Mouse (Mus musculus) midbrain, embryonic 16.5 days (tissue): ENCODE measurements around the gene Tmem163. TPM values are rescaled to one million over a fixed set of nuclear protein-coding genes. Genes with fewer than 3 reads are reported as not detected.

Experiments
- ATAC-seq: fragments of 200-750 bp; cut with Nextera tagmentation; 2 replicates; pipeline ENCODE4 v1.8.0; 2017; ENCODE audit warnings: moderate TSS enrichment
- H3K27ac ChIP-seq: fragments of 300-500 bp; sonication (generic); 2 replicates; pipeline ENCODE4 v1.5.1; 2014; ENCODE audit warnings: mild to moderate bottlenecking, low read length, mixed read lengths
- H3K27me3 ChIP-seq: fragments of 300-500 bp; sonication (generic); 2 replicates; pipeline ENCODE4 v1.6.1; 2014; ENCODE audit warnings: low read depth, low read length, mixed read lengths; ENCODE audit not compliant: control insufficient read depth, insufficient read depth
- H3K36me3 ChIP-seq: fragments of 300-500 bp; sonication (generic); 2 replicates; pipeline ENCODE4 v1.6.1; 2014; ENCODE audit warnings: mild to moderate bottlenecking, low read length, moderate library complexity, mixed read lengths; ENCODE audit not compliant: control insufficient read depth, insufficient read depth
- H3K4me1 ChIP-seq: fragments of 300-500 bp; sonication (generic); 2 replicates; pipeline ENCODE4 v1.6.1; 2014; ENCODE audit warnings: mild to moderate bottlenecking, low read length, mixed read lengths; ENCODE audit not compliant: control insufficient read depth, insufficient read depth
- H3K4me2 ChIP-seq: fragments of 300-500 bp; sonication (generic); 2 replicates; pipeline ENCODE4 v1.6.1; 2014; ENCODE audit warnings: mild to moderate bottlenecking, low read length, mixed read lengths
- H3K4me3 ChIP-seq: fragments of 300-500 bp; sonication (generic); 2 replicates; pipeline ENCODE4 v1.5.1; 2014; ENCODE audit warnings: low read depth, mild to moderate bottlenecking, low read length, moderate library complexity, mixed read lengths
- H3K9ac ChIP-seq: fragments of 300-500 bp; sonication (generic); 2 replicates; pipeline ENCODE4 v1.6.1; 2014; ENCODE audit warnings: low read depth, low read length, mixed read lengths
- H3K9me3 ChIP-seq: fragments of 300-500 bp; sonication (generic); replicated peaks from 2 replicates; pipeline ENCODE4 v1.6.1; 2014; ENCODE audit warnings: mild to moderate bottlenecking, low read length, mixed read lengths; ENCODE audit not compliant: control insufficient read depth, poor library complexity, severe bottlenecking
- WGBS: fragments of 180-500 bp; shearing (Covaris S2); extraction: QIAGEN DNeasy Blood & Tissue Kit; methylation state at CpG from one replicate; pipeline ENCODE4 v1.1.7; 2014; 5-methylcytosine and 5-hydroxymethylcytosine counted together
- polyA plus RNA-seq: library from polyadenylated mRNA; unstranded; fragments of >200 nt; fragmentation: Nextera tagmentation; extraction: Ambion mirVana; gene quantifications from 2 replicates; pipeline ENCODE4 v1.2.1, GENCODE M21; 2015

The Tmem163 gene
- polyA plus RNA-seq, 1 experiment from 2014 or later: 68.7 TPM

DNA sequence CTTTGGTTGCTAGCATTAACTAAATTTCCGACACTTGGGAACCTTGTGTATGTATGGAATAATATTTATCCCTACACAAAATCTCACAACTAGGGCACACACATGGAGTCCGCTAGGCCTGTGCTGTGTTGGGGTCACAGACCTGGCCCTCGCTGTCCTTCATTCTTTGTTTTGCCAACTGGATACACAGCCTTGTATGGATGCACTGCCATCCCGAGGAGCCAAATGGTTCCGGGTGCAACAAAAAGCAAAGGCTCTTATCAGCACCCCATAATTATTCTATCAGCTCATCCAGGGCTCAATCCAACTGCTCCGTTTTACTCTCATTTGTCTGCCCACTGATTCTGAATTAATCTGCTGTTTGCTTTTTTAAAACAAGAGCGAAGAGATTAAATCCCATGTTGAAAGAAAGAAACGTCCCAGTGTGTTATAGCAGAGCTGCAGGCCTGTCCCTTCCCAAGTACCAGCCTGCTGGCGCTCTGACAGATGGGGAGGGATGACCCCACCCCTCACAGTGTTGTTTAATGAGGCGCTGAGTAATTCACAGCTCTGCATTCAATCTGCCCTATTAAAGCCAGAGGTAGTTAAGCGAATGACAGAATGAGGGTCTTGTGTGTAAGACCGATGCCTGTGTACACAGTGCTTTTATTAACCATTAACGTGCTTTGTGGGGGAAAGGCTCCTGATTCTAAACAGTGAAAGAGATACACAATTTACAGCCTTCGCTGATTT, 148.3 kb downstream of the Tmem163 start:
- ATAC-seq: peak; percentile 80
- Histone ChIP-seq H3K9me3 (no peaks in the 10 kb centered on the region), H3K36me3 (no peaks in the 10 kb centered on the region), H3K27ac (peak overlapping the region; percentile 43; the same call in 1 of the 2 replicates), H3K4me2 (peak overlapping the region; percentile 23; the same call in 1 of the 2 replicates), H3K27me3 (0 out of 2 replicates have a peak, but pooled peaks cover 2% of the 10 kb centered on the region), H3K4me1 (peaks cover 13% of the 10 kb centered on the region), H3K9ac (0 out of 2 replicates have a peak overlapping the region, but pooled peaks have one; percentile 25), H3K4me3 (no peak overlapping the region)
- 22% methylated on average over 14 of the region's 14 CpGs for WGBS

- H3K4me1 ChIP-seq: no peaks in the 10 kb centered on the region
- no peaks in the 10 kb centered on the region for H3K36me3 ChIP-seq
- no peak overlapping the region for H3K4me3 ChIP-seq
- 0 out of 2 replicates have a peak, but pooled peaks cover 2% of the 10 kb centered on the region for H3K27me3 ChIP-seq
- no peak overlapping the region for H3K9ac ChIP-seq
- 86% methylated on average over 8 of the region's 8 CpGs for WGBS
- H3K9me3 ChIP-seq: no peaks in the 10 kb centered on the region
- no peak overlapping the region for H3K27ac ChIP-seq
- no peak overlapping the region for H3K4me2 ChIP-seq
- no peak for ATAC-seq
Observed at GRCm38 (mm10) chr1:127523364-127523763, 156.0 kb downstream of the Tmem163 start.

- no peak overlapping the region for H3K9ac ChIP-seq
- WGBS: 97% methylated on average over 10 of the region's 10 CpGs
- H3K9me3 ChIP-seq: no peaks in the 10 kb centered on the region
- H3K4me1 ChIP-seq: no peaks in the 10 kb centered on the region
- H3K4me3 ChIP-seq: no peak overlapping the region
- ATAC-seq: no peak
- H3K36me3 ChIP-seq: 0 out of 2 replicates have a peak, but pooled peaks cover 4% of the 10 kb centered on the region
- no peaks in the 10 kb centered on the region for H3K27me3 ChIP-seq
- no peak overlapping the region for H3K4me2 ChIP-seq
- no peak overlapping the region for H3K27ac ChIP-seq
Observed at GRCm38 (mm10) chr1:127514888-127515287, 164.5 kb downstream of the Tmem163 start.

GRCm38 (mm10) chr1:127514479-127514878, 164.9 kb downstream of the Tmem163 start:
- Histone ChIP-seq H3K4me3 (no peak overlapping the region), H3K9me3 (no peaks in the 10 kb centered on the region), H3K9ac (no peak overlapping the region), H3K4me2 (no peak overlapping the region), H3K27me3 (no peaks in the 10 kb centered on the region), H3K4me1 (no peaks in the 10 kb centered on the region), H3K27ac (no peak overlapping the region), H3K36me3 (0 out of 2 replicates have a peak, but pooled peaks cover 4% of the 10 kb centered on the region)
- WGBS: 78% methylated on average over 3 of the region's 3 CpGs
- no peak for ATAC-seq

- Histone ChIP-seq H3K27ac (no peak overlapping the region), H3K9ac (no peak overlapping the region), H3K9me3 (no peaks in the 10 kb centered on the region), H3K36me3 (0 out of 2 replicates have a peak, but pooled peaks cover 4% of the 10 kb centered on the region), H3K27me3 (no peaks in the 10 kb centered on the region), H3K4me3 (no peak overlapping the region), H3K4me2 (no peak overlapping the region), H3K4me1 (peaks cover 4% of the 10 kb centered on the region; the same call in 1 of the 2 replicates)
- 88% methylated on average over 3 of the region's 3 CpGs for WGBS
- ATAC-seq: no peak
Observed at GRCm38 (mm10) chr1:127513664-127514063, 165.7 kb downstream of the Tmem163 start.

DNA sequence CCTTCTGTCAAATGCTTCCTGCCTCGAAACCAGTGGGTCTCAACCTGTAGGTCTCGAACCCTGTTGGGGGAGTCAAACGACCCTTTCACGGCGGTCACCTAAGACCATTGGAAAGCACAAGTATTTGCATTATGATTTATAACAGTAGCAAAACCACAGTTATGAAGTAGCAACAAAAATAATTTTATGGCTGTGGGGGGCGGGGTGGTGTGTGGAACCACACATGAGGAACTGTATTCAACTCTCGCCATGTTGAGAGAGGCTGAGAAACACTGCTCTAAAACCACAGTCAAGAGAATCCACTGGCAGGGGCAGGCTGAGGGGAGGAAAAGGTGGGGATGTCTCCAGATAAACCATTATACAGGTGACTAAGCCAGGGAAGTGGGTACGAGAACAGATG, 166.2 kb downstream of the Tmem163 start:
- H3K4me2 ChIP-seq: no peak overlapping the region
- 93% methylated on average over 8 of the region's 8 CpGs for WGBS

DNA sequence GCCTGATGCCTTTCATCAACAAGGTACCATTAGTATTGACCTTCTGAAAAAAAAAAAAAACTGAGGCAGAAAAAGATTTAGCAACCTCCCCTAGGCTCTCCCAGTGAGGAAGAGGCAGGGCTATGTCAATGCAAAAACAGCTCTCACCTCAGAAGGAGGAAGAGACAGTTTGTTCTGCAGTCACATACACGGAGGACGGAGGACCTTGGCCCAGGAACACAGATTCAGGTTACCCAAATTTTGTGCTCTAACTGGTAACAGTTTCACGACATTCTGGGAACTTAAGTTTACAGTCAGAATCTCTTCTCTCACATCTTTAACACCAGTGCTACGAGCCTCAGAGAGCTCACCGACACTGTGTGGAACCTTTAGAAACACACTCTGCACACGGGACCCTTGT, 166.6 kb downstream of the Tmem163 start:
- H3K9me3 ChIP-seq: no peaks in the 10 kb centered on the region
- WGBS: 85% methylated on average over 6 of the region's 6 CpGs

More for the DNA sequence above, 166.2 kb downstream of the Tmem163 start:
- 0 out of 2 replicates have a peak, but pooled peaks cover 4% of the 10 kb centered on the region for H3K36me3 ChIP-seq
- no peak overlapping the region for H3K27ac ChIP-seq
- no peak overlapping the region for H3K4me3 ChIP-seq
- H3K4me1 ChIP-seq: peaks cover 8% of the 10 kb centered on the region
- no peaks in the 10 kb centered on the region for H3K9me3 ChIP-seq
- no peaks in the 10 kb centered on the region for H3K27me3 ChIP-seq
- no peak overlapping the region for H3K9ac ChIP-seq
- no peak for ATAC-seq

DNA sequence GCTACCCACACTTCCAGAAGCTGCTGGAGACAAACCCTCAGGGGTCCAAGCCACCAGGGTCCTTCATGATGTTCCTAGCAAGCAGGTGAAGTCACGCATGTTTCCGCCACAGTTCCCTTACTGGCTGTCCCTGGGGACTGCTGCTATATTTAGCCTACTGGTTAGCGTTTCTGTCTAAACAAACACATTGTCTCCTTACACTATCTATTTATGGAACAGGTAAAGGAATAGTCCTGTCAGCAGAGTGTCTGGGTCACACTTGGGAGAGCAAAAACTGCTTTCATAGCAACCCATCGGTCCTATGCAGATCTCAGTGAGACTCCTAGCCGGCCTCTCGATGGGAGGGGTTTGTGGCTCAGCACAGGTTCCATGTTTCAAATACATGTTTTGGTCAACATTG, 168.0 kb downstream of the Tmem163 start:
- H3K36me3 ChIP-seq: 0 out of 2 replicates have a peak, but pooled peaks cover 4% of the 10 kb centered on the region
- peaks cover 21% of the 10 kb centered on the region for H3K4me1 ChIP-seq
- no peak overlapping the region for H3K4me2 ChIP-seq
- no peak overlapping the region for H3K9ac ChIP-seq
- H3K9me3 ChIP-seq: no peaks in the 10 kb centered on the region
- no peak overlapping the region for H3K27ac ChIP-seq
- no peak for ATAC-seq
- WGBS: 80% methylated on average over 6 of the region's 6 CpGs
- no peaks in the 10 kb centered on the region for H3K27me3 ChIP-seq
- H3K4me3 ChIP-seq: no peak overlapping the region

More for the DNA sequence above, 166.6 kb downstream of the Tmem163 start:
- no peak for ATAC-seq
- H3K27ac ChIP-seq: no peak overlapping the region
- no peaks in the 10 kb centered on the region for H3K27me3 ChIP-seq
- no peak overlapping the region for H3K9ac ChIP-seq
- H3K36me3 ChIP-seq: 0 out of 2 replicates have a peak, but pooled peaks cover 4% of the 10 kb centered on the region
- no peak overlapping the region for H3K4me3 ChIP-seq
- H3K4me2 ChIP-seq: no peak overlapping the region
- peaks cover 13% of the 10 kb centered on the region for H3K4me1 ChIP-seq

DNA sequence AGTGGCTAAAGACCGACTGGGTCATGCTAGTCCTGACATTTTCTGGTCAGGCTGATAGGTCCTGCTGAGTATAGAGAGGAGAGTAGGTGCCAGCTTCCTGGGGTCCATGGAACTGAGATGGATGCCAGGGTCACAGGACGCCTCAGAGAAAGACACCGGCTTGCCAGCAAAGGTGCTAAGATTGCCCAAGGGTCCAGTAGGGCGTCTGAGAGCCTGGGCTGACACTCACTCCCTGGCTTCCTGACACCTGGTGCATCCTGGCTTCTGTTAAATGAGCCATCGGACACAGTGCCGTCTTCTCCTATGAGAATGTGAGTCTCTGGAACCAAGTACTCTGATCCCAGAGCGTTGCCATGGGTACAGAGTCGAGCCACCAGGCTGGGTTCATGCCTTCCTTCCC, 170.4 kb downstream of the Tmem163 start:
- Histone ChIP-seq H3K9me3 (no peaks in the 10 kb centered on the region), H3K36me3 (no peaks in the 10 kb centered on the region), H3K4me1 (peaks cover 21% of the 10 kb centered on the region), H3K27ac (peak overlapping the region; percentile 81), H3K4me3 (no peak overlapping the region), H3K27me3 (no peaks in the 10 kb centered on the region), H3K9ac (no peak overlapping the region), H3K4me2 (no peak overlapping the region)
- 76% methylated on average over 8 of the region's 8 CpGs for WGBS
- ATAC-seq: 0 out of 2 replicates have a peak, but pooled peaks have one; percentile 23
